Mouse (Mus musculus): ENCODE measurements at regions not wholly inside any gene's neighbourhood (a gene's known extent, or its start where the extent isn't known, plus 50 kb on each side); places are given as distances from the start of the nearest gene placed in this dataset.

DNA sequence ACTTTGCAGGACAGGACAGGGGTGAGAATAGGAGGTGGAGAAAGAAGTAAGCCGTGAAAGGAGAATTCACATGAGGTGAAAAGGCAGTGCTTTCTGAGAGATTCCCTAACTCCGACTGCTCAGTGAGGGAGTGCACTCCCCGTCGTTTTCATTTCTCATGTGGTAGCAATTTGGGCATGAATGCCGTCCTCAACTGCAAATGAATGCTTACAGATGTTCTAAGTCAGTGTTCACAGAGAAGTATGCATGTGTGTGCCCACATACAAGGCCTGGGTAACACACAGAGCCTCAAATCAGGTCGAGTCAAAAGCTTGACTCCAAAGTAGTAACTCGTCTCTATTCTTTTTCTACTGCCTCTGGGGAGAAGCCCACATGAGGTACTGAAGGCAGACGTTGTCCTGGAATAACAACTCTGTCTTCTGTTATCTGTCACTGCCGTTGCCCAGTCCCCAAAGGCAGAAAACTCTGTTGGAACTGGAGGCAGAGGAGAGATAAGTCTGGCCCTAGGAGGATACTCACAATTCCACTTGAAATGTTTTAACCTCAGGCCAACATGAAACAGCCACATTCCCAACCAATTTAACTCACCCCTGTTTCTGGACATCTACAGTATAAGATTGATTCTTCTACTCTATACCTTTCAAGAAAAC lies 318.0 kb downstream of the Gm11361 start:
- DNase-seq (ENCODE audit: low spot score in 2 of 2), result no peak

DNA sequence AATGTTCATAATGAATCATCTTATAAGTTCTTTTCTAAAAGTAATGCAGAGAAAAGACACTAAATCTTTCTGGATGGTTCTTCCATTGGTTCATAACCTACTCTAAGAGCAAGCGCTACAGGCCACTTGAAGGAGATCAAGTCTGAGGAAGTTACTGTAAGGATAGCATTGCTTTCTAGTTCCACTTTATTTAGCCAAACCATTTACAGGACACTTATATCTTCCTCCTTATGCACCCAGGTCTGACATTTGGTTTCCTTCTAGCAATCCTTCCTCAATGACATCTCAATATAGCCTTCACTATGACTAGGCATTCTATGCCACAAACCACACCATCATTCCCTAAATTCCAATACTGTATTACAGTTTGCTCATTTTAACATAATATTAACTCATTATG lies 316.0 kb downstream of the Gm11361 start:
- no peak for DNase-seq (ENCODE audit: low spot score in 2 of 2)

DNA sequence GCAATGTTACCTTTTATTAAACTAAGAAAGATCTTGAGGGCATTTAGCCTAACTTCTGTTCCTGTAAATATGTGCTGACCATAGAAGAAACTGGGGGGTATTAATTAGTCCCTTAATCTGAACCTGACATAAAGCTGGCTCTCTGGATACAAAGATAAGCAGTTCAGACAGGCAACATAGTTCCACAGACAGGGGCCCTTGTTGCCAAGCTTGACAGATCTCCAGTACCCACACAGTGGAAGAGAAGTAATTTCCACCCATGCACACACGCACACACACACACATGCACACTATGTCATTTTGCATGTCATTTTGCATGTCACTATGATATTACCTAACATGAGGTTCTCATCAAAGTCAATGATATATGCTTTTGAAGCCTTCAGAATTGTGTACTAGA lies 315.1 kb downstream of the Gm11361 start:
- no peak for DNase-seq (ENCODE audit: low spot score in 2 of 2)

DNA sequence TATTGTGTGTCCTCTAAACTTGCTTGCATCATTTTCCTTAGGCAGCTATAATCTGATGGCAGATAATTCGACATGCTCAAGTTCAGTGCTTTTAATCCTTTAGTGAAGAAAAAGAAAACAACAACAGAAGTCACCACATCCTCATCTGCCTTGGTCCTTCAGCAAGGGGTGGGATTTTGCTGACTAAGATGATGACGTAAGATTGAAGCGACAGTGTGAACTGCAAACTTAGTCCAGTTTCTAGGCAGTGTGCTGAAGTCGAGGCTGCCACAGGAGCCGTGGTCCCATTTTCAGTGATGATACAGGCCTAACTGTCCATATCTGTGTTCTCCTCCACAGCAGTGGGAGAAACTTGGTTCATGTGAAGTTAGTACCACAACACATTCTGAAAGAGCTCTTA lies 314.4 kb downstream of the Gm11361 start:
- DNase-seq (ENCODE audit: low spot score in 2 of 2), result no peak

DNA sequence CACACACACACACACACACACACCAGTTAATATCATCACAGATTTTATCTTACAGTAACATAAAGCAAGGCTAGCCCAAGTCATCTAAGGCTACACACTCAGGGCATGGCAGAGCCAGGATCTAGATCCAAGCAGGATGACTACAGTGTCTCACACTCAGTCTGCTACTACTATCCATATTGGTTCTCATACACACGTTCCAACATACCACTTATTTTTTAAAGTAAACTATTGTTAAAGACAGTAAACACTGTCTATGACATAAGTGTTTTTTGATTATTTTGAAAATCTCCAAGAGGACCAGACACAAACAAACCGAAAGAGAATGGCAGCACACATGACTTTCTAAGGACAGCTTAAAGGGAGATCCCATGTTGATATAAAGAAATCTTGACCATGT lies 306.3 kb downstream of the Gm11361 start:
- no peak for DNase-seq (ENCODE audit: low spot score in 2 of 2)

DNA sequence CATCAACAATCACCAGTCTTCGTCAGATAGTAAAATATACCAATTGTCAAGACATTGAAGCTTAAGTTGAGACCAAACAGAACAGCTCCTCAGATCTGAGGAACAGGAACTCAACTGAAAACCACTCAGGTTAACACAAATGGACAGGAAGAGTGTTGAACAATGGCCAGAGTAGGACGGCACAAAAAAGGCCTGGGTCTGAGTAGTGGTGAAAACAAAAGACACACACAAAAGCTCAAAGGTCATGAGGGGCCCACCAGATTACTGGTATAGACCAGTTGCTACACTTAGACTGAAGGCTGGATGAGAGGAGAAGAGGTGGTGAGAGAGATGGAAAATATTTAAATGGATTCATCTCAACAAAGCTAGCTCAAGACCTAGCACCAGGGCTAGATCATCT lies 302.8 kb downstream of the Gm11361 start:
- no peak for DNase-seq (ENCODE audit: low spot score in 2 of 2)

DNA sequence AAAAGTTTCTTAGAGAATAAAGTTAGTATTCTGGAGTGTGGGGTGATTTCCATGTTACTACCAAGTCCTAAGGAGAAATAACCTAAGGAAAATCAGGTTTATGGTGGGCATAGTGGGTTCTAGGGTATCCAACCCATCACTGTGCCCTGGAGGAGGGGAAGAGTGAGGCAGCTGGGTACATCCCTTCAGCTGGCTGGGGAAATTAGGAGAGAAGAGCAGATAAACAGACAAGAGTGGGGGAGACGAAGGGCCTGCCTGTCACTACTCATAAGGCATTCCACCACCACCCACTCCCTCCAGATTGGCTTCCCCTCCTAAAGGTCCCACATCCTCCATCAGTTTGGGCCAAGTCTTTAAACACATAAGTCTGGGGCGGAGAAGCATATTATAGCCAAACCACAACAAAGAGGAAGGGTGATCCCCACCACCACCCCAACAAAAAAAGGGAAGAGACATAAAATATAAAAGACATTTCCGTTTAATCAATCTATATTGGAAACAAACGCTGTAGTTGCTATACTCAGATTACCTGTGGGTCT lies 299.8 kb downstream of the Gm11361 start:
- no peak for DNase-seq (ENCODE audit: low spot score in 2 of 2)

DNA sequence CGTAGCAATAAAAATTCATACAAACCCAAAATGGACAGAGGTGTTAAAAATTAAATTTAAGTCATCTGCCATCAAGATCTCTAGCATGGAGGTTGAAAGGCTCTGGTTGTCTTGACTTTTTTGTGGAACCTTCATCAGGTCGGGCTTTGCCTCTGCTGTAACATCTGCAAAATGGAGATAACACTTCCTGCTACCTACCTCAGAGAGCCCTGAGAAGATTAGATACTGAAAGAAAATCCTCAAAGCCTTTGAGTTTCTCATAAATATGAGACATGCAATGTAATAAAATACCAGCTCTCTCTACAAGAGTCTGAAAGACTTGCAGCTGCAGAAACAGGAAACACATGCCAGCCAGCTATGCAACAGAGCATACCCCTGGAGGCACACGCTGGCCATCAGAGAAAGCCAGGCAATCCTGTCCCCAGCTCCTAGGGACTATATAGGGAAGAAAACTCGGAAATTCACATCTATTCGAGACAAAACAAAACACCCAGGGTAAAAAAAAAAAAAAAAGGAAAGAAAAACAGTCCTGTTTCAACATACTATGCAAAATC lies 299.1 kb downstream of the Gm11361 start:
- DNase-seq (ENCODE audit: low spot score in 2 of 2), result no peak

DNA sequence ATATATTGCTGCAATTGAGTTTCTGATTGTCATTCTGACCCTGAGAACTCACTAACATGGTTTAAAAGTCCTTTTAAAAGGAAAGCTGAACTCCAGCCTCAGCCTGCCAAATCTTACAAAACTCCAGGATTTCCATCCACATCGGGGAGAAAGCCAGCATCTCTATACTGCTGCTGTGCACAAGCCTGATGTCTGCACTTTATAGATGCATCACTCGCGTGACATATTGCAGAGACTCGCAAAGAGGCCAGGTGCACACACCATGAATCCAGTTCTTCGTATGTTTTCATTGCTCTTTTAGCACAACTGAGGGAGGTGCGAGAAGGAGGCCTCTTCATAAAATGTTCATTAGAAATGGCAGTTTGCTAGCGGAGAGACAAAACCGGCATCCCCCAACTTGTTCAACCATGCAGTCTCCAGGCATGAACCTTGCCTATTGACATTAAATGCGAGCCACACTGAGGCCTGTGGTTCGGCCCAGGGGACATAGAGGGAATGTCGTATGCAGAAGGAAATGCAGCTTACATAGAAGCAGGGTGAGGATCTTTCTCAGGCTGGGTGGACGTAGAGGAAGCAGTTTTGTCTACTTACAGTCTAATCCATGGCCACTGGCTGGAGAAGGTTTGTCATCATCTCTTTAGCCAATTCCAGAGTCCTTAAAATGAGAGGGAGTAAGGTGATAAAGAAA lies 297.0 kb downstream of the Gm11361 start:
- no peak for DNase-seq (ENCODE audit: low spot score in 2 of 2)

DNA sequence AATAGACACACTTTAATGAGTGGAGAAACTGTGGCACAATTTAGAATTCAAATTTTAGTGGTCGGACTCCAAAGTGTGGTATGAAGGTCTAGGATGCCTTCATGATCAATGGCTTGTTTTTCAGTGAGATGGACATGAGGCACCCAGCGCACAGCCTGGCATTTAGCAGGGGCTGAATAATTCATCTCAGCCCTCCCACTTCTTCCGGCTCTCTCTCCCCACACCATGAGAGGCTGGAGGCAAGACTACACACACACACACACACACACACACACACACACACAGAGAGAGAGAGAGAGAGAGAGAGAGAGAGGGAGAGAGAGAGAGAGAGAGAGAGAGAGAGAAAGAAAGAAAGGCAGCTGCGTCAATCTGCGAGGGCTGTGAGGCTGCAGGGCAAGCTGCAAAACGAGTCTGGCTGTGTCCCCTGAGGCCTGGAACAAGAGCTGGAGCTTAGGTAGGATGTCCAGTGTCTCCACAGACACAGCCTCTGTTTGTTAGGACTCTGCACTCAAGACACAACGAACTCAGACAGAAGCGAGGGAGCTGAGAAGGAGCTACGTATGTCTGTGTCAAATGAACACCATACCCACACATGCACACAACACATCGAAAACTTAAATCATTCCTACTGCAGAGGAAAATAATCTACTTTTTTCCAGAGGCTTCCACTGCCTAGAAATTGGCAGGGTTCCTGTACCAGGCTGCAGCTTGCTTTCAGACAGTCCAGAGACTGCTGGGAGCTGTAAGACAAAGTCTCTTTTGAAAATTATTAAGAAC lies 295.8 kb downstream of the Gm11361 start:
- peak in 1 of 2 experiments; percentile 14 for DNase-seq (ENCODE audit: low spot score in 2 of 2)

DNA sequence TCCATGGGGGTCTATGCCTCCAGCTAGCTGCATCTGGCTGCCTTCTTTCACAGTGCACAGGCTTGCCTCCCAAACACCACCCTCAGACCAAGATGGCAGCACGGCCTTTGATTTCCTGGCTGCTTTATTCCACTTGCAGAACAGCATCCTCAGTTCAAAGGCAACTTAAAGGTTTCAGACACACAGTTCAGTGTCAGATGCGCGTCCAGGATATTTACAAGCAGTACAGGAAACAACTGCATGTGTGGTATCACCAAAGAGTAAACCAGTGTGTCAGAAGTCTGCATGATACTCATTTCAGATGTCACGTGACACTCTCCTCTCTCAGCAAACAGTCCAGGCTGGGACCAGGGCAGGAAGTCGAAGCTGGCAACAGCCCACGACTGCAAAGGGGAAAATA lies 294.2 kb downstream of the Gm11361 start:
- DNase-seq (ENCODE audit: low spot score in 2 of 2), result no peak

DNA sequence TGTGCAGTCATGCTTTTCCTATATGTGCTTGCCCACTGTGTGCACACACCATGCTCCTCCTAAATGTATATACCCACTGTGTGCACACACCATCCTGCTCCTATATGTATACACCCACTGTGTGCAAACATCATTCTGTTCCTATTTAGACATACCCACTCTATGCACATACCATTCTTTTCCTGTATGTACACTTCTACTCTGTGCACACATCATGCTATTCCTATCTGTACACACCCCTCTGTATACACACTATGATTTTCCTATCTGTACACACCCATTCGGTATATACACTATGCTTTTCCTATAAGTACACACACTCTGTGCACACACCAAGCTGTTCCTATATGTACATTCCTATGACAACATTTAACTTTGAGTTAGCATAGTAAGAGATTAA lies 288.5 kb downstream of the Gm11361 start:
- DNase-seq (ENCODE audit: low spot score in 2 of 2), result no peak

DNA sequence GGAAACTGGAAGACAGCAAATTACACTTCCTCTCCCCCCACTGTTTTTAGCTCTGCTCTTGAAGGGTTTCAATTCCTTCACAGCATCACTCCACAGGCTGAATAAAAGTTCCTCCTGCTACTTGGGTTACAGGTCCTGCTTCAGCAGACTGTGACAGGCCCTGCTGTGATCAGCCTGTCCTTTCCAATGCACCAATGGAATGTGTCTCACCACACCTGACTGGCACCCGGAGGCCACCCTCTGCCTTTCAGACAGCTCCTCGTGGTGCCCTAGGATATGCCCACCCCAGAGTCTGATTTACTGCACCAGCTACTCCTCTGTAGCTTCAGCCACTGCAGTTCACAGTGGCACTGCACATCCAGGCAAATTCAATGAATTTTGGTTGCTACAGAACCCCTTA lies 288.0 kb downstream of the Gm11361 start:
- DNase-seq (ENCODE audit: low spot score in 2 of 2), result no peak

DNA sequence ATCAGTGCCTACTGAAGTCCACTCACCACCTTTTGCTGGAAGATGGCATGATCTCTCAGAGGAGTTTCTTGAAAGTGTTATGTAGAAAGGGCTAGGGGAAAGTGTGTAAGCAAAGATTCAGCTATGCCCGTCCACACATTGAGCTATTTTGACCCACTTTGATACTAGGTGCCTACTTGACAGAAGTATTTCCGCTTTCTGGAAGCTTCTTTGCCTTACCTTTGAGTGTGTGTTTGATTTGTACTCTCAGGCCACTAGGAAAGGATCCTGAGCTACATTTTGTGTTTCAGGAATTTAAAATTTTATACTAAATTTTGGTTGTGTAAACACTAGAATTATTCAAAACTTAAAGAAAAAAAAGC lies 287.5 kb downstream of the Gm11361 start:
- no peak for DNase-seq (ENCODE audit: low spot score in 2 of 2)

DNA sequence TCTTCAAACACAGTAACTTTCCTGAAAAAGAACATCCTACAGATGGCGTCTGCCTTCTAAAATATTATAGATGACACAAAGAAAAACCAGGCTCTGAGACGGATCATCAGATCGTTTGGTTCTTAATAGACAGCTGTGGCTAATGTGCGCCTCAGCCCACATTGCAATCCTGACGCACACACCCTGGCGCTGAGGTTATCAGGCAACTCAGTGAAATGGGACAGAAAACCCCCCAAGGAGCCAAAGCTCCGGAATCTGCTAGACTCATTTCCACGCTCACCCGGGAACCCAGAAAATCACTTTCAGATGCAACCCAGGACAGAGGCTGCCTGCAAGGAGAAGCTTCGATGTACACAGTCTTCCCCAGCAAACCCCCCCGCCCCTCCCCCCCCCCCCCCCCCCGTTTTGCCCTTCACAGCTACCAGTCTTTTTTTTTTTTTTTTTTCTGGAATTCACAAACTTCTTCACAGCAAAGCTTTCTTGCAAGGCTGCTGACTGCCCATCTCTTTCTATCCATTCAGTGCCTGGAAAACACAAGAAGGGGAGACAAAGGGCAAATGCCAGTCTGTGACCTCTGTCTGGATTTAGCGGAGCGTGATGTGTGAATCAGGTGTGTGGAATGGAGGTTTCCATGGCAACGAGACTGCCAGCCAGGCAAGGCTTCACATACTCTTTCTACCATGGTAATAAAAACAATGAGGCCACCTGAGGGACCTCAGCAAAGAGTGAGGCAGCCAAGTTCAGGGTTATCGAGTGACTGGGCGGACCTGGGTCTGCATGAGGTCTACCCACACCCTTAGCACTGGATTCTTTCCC lies 286.9 kb downstream of the Gm11361 start:
- peak; percentile 26 to 30 for DNase-seq (ENCODE audit: low spot score in 2 of 2)

DNA sequence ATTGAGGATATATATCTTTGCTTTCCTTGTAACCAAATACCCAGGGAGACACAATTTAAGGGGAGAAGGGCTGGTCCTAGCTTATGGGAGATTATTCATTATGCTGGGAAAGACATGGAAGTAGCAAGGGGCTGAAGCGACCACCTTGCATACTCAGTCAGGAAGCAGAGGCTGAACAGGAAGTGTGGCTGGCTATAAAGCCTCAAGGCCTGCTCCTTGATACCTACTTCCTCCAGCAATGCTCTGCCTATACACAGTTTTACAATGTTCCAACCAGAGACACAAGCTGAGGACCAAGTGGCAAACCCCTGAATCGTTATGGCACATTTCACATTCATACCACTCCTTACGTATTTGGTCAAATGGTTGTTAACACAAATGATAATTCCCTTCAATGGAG lies 284.3 kb downstream of the Gm11361 start:
- no peak for DNase-seq (ENCODE audit: low spot score in 2 of 2)

DNA sequence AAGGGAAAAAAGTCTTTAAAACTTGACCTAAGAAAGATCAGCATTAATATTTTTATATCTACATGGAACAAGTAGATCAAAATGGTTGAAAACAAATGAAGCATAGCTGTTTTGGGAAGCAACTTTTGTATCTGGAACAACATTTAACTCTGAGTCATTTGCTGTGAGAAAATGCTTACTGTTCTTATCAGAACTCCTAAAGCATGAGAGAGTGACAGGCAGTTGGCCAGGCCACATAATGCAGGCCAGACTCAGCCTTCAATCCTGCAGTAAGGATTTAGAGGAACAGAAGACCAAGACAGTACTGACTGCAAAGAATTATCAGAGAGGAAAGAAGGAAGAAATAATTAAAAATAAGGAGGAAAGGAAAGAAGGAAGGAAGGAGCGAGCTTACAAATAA lies 275.8 kb downstream of the Gm11361 start:
- no peak for DNase-seq (ENCODE audit: low spot score in 2 of 2)

DNA sequence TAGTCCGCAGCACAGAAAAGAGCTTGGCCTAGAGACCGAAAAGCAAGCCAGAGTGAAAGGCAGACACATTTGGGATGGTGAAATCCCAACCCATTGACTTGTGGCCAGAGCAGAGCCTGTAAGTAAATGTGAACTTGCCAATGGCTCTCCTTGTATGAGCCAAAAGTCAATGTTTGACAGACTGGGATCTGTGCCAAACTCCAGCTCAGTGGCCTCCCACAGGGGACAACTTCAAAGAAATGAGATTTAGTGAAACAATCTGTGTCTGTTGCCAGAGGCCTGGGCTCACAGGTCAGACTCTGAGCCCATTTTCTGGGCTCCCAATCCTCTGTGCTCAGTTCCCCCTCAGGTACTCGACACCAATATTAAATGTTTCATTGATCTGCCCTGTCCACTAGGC lies 274.9 kb downstream of the Gm11361 start:
- no peak for DNase-seq (ENCODE audit: low spot score in 2 of 2)

DNA sequence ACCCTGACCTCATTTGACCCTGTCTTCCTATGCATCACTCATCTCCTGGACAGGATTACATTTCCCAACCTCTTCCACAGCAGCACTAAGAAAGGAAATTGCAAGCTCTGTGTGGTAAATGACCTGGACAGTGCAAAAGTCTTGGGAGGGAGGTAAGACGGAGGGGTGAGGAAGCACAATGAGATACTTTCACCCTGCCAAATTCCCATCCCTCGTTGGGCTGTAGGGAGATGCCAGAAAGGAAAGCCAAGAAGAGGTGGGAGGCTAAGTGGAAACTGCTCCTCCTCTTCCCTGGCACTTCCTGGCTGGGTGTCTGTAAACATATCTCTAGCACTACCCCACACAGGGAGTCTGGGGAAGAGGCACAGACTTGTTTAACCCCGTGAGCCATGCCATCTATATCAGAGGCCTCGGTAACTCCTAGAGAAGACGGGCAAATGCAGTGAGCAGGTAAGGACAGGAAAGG lies 274.2 kb downstream of the Gm11361 start:
- no peak for DNase-seq (ENCODE audit: low spot score in 2 of 2)

DNA sequence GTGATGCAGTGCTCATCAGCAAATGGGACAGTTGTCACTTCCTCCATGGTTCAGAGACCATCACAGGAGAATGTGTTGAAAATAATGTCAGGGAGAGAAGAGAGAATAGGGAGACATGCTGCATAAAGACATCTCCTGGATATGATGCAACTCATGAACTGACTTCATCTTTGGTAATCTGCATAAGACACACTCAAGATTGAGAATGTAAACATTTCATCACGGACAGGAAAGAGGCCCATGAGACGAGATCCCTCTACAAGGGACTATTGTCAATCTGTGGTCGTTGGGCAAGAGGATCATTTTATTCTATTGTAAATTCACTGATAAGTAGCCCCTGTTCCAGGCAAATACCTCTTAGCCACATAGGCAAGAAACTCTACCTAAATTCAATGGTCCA lies 273.6 kb downstream of the Gm11361 start:
- DNase-seq (ENCODE audit: low spot score in 2 of 2), result no peak

DNA sequence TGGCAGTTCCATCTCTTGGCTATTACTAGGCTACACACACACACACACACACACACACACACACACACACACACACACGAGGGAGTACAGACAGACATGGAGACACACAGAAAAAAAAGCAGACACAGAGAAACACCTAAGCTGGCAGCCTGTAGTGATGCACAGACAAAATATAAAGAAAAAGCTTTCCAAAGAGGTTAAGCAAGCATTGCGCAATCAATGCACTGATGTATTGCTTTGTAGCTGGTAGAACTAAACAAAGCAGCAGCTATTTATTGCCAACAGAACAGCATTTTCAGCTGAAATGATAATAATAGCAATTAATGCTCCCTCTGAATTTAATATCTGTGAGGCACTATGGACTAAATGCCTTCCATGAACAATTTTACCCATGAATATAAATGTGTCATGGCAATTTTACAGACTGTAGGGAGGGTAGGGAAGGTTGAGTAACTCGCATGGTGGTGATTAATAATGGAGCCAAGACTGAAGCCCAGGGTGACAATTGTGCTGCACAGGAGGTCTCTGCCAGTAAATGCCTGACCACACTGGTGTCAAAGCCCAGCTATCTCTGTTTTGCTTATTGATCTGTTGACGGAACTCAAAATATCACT lies 271.7 kb downstream of the Gm11361 start:
- DNase-seq (ENCODE audit: low spot score in 2 of 2), result no peak
